Mouse (Mus musculus) spleen, postnatal 36 days (tissue): Measurements from ENCODE around the gene Nrf1.

Experiments
- DNase-seq, 2 experiments: peaks; one replicate each; pipeline ENCODE4 v3.0.0; 2022; ENCODE audit warnings: low spot score in 2 of 2, mixed read lengths in 1 of 2

Gene Nrf1

DNA sequence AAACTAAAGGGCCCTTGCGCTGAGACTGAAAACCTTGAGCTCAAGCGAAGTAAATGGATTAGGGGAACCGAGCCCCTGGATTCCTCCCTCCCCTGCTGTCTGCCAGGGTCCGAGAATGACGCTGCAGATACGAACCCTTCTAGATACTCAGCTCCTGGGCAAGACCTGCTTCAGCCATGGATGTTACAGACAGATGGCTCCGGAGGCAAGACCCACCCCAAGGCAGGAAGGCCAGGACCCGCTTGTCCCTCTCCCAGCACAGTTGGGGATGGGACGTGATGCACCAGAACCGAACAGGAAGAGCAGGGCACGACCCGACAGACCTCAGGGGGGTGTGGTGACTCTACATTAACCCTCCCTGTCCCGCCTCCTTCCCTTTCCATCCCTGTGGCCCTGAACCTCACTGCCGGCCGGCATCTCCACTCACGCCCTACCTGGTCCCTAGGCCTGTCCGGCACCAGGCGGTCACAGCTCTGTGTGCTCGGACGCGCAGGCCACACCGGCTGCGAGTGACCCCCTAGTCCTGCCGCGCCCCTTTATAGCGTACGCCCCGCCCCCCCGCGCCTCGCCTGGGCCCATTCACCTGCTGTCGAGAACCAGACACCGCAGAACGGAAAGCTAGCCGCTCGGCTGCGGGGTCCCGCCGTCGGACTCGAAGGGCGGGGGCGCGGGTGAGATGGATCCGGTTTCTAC, 127.6 kb downstream of the Nrf1 start:
- DNase-seq, result no peak

DNA sequence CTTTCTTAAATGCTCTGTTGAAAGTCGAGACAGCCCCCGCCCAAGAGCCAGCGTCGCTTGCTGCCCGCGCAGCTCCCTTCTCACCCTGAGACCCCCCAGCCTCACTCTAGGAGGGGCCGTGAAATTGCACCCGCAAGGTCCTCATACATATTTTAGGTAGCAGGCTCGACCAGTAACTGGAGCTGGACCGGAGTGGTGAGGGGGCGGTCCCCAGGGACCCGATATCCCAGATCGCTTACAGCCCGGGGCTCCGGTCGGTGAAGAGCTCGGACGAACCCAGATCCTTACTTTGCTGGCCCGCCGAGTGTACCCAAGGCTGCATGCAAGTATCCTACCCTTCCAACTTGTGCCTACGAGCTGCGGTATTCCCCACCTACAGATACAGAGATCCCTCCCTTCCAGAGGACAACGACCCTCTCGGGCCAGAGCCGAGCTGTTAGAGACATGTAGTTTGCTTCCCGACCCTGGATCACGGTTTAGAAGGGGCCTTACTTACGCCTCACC, 128.2 kb downstream of the Nrf1 start:
- DNase-seq, result no peak

DNA sequence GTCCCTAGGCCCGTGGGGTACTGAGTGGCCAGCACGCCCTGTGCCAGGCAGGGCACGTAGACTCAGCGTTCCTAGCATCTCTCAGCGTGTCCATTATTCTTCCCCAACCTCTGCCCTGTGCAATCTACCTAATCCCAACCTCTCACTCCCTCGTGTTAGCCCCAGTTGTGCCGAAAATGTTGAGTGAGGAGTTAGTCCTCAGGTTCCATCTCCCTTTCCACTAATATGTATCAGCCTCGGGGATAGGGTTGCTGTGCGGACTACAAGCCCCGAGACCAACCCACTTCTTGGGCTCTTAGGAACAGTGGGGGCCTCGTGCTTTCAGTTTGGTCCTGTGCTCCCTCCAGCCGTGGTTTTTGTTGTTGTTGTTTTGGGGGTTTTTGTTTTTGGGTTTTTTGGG, 128.7 kb downstream of the Nrf1 start:
- DNase-seq, result no peak

DNA sequence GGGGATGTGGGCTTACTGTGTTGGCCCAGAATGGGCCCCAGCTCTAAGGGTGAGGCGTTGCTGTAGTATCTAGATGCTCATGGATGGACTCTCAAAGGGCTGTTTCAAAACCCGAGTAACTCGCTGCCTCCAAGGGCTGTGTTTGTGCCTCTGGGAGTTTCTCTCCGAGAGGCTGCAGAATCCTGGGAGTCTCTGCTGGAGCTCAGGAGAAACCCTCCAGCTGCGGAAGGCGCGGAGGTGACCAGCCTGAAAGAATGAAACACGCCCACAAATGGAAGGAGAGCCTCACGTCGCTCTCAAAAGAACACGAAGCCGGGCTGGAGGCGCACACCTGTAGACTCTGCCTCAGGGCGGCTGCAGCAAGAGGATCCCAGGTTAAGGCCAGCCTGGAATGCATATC, 129.5 kb downstream of the Nrf1 start:
- no peak for DNase-seq

DNA sequence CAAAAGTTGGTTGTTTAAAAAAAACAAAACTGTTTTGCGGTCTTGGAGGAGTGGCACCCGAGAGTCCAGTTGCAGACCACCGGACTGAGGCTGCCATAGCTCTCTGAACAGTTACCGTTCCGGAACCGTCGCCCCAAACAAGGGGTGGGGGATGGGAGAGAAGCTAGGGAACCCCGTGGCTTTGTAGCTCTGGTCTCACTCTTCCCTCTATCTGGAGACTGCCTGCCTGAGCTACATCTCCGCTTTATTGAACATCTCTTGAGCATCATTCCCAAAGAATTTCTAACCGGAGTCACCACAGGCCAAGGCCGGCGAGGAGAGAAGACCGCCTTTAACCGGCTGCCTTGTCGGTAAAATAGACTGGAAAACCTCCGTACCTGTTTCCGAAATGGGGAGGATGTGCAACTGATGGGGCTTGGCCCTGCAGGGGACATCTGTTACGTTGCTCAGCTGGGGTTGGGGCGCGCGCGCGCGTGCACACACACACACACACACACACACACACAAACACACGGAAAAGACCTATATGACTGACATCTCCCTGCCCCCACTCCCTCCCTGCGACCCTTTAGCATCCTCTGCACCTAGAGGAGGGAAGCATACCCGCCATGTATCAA, 130.3 kb downstream of the Nrf1 start:
- DNase-seq, result no peak

DNA sequence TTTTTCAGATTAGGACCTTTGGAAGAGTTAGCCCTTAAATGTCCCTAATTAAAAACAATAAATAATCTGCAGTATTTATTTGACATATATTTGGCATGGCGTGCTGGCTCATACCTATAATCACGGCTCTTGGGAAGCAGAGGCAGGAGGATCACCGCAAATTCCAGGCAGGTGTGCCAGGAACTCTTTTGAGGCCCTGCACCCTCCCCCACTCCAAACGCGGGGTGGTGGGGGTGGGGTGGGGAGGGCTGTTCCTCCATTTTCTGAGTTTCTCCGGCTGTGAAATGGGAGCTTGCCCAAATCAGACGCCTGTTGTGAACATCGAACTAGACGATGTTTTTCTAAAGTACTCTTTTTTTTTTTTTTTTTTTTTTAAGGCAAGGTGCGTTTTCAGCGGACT, 131.3 kb downstream of the Nrf1 start:
- DNase-seq, result no peak

DNA sequence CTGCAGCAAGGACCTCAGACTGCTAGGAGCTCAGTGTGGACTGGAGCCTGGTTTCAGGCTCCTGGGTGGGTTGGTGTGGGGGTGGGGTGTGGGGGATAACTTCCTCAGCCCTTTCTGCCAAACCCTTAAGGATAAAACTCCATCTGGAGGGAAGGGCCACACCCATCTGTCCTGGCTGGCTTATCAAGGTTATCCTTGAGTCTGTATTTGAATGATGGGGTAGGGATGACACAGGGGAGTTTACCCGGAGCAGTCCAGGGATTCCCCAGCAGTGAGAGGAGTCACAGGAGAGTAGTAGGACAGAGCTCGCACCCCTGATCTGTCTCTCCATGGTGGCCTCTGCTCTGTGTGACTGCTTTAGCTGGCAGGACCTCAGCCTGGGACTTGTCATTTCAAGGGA, 132.5 kb downstream of the Nrf1 start:
- DNase-seq, result no peak

DNA sequence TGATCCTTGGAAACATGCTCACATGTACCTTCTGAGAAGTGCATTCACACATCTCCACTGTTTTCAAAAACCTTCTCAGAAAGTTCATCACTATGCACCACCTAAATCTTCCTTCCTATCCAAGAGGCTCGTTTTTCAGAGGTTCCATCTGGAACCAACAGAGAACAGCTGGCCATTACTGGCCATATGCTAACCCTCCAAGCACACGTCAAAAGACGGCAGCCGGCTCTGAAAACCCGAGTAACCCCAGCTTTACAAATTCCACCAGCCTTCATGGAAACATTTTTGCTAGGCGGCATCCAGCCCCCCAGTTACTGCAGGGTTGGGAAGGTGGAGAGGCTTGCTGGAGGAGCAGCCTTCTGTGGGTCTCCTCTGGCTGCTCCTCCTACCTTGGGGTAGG, 134.2 kb downstream of the Nrf1 start:
- DNase-seq, result no peak

DNA sequence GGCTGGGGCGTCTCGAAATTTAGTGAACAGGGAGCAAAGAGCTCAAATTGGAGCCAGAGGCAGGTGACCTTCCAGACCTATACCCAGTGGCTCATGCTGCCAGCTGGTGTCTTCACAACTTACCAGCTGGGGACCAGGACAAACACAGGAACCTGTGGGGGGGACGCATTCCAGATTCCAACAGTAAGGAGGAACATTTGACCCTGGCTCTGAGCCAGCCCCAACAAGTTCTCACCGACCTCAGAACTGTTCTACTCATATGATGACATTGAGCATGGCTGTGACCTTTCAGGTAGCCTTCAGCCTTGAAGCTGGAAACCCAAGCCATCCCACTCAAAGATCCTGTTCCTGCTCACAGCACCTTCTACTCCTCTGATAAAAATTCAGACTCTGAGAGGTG, 135.8 kb downstream of the Nrf1 start:
- DNase-seq, result no peak

DNA sequence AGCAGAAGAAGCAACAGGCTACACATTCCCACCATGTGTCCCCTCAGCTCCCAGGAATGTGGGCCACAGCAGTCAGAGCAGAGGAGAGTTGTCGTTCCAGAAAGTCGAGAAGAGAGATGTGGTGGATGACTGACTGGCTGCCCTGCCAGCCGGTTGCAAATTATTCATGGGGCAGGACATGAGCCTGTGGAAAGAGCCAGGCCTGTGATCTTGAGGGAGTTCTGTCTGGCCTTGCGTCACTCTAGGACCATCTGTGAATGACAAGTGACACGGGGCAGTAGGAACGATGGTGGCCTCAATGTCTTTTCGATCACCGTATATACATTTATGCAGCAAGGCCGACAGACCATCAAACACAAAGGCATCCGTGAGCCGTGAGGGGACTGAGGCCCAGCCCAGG, 147.9 kb downstream of the Nrf1 start:
- DNase-seq, result no peak

DNA sequence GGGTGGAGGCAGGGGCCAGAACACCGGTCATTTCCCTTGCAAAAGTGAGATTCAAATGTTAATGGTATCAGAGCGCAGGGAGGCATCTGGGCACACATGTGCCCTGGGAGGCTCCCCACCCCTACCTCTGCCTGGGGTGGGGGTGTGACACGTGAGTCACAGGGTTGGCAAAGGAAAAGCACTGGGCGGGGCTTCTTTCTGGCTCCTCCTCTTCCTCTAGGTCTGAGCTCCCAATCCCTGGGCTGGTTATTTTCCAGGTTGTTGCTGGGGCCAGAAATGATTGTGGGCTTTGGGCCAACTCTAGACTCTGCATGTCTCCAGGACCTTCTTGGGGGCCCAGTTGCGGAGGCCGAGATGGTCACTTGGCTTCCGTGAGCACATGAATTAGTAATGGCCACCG, 148.4 kb downstream of the Nrf1 start:
- DNase-seq, result no peak
